10 mouse cellular contexts compared by ENCODE assay signal in the genomic region with DNA sequence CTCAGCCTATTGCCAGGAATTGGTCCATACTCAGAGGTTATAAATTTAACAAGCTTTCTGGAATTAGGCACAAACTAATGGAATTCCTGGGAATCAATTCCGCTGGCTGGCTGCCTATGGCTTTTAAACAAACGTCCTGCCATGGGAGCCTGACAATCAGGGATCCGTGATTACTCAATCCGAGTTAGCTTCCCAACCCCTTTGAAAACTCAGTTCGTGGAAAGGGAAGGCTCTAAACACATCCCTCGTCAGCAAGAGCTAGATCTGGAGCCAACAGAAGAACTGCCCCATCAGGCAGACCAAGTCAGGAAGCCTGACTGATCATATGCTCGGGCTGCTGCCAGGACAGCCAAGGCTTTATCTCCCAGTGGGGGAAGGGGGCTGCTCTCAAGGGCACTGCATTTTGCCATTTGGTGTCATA.
DNase-seq lines count a peak whose midpoint lies in the region; ATAC-seq and TF ChIP-seq lines count a peak whose summit lies in the region.
"Had no signal": no experiment of that assay in that cellular context is flagged by ENCODE, and none has a peak within 500 bp of the region (broad histone marks: within the 10 kb centered on the region; RNA-seq: fewer than 3 reads in every experiment).

No protein-coding gene starts in this region.

- H3K9me3 ChIP-seq in heart, postnatal 0 days (replicated peaks; ENCODE audit: control insufficient read depth, low read length), result no peaks in the 10 kb centered on the region
- H3K9me3 ChIP-seq in G1E (replicated peaks), result no peaks in the 10 kb centered on the region
- H3K9me3 ChIP-seq in limb, embryonic 15.5 days, result no peaks in the 10 kb centered on the region

- ATAC-seq in heart, postnatal 0 days (ENCODE audit: insufficient read depth, low read depth), result peak; percentile 75; the same call in 1 of the 2 replicates
- no peak for ATAC-seq in G1E (ENCODE audit: extremely low read depth, insufficient number of reproducible peaks, low FRiP score, poor library complexity, severe bottlenecking)
- 0 out of 2 replicates have a peak, but pooled peaks have one; percentile 40 for ATAC-seq in limb, embryonic 15.5 days (ENCODE audit: insufficient number of reproducible peaks, low FRiP score, low TSS enrichment, low read depth)
- ATAC-seq: Patski had no signal

- 0 out of 2 replicates have a peak overlapping the region, but pooled peaks have one; percentile 22 for H3K27ac ChIP-seq in heart, postnatal 0 days (ENCODE audit: low read depth)
- H3K27ac ChIP-seq in limb, embryonic 15.5 days, result peak overlapping the region; percentile 60

- no peak for TF ChIP-seq CTCF in heart, postnatal 0 days (IDR thresholded peaks at IDR 0.05; ENCODE audit: low read depth)
- no peak for TF ChIP-seq CTCF in G1E (IDR thresholded peaks at IDR 0.05; ENCODE audit: low read depth, low read length)

- H3K9ac ChIP-seq in heart, postnatal 0 days (replicated peaks; ENCODE audit: low read depth, low read length), result no peak overlapping the region
- H3K9ac ChIP-seq in limb, embryonic 15.5 days, result no peak overlapping the region

- no peaks in the 10 kb centered on the region for H3K36me3 ChIP-seq in heart, postnatal 0 days (replicated peaks; ENCODE audit: control insufficient read depth, insufficient read depth, low read length)
- peaks cover 16% of the 10 kb centered on the region for H3K36me3 ChIP-seq in G1E (replicated peaks)
- no peaks in the 10 kb centered on the region for H3K36me3 ChIP-seq in limb, embryonic 15.5 days

- TF ChIP-seq EP300 in heart, postnatal 0 days (IDR thresholded peaks at IDR 0.05; ENCODE audit: low read depth), result no peak

- no peaks in the 10 kb centered on the region for H3K27me3 ChIP-seq in heart, postnatal 0 days (ENCODE audit: control insufficient read depth, insufficient read depth, low read length)
- H3K27me3 ChIP-seq in G1E (ENCODE audit: insufficient read depth, low read length), result no peaks in the 10 kb centered on the region
- H3K27me3 ChIP-seq in limb, embryonic 15.5 days, result no peaks in the 10 kb centered on the region
- H3K27me3 ChIP-seq: Patski had no signal

- DNase-seq in heart, postnatal 0 days (ENCODE audit: low spot score), result no peak
- DNase-seq in heart, postnatal 14 days, result no peak
- DNase-seq in 3T3-L1 (ENCODE audit: low read depth, low spot score) (peak; percentile 92), G1E (ENCODE audit: low spot score) (no peak)
- DNase-seq in c-Kit-positive CD71-positive TER-119-positive erythroid progenitor cells, embryonic 14.5 days (ENCODE audit: low spot score), result no peak
- no peak for DNase-seq in cerebellum, adult 11 months
- DNase-seq: kidney, postnatal 36 days; left cerebral cortex, postnatal 4 days had no signal

- peaks cover 16% of the 10 kb centered on the region; the same call in 1 of the 2 replicates for H3K4me1 ChIP-seq in heart, postnatal 0 days (ENCODE audit: control insufficient read depth, insufficient read depth)
- H3K4me1 ChIP-seq in G1E (ENCODE audit: insufficient read depth, low read depth, low read length), result peaks cover 66% of the 10 kb centered on the region
- H3K4me1 ChIP-seq in limb, embryonic 15.5 days, result peaks cover 23% of the 10 kb centered on the region

- intact Hi-C loops in heart, postnatal 14 days (cut with DNase I), result no loop called here

- no peak overlapping the region for H3K4me3 ChIP-seq in heart, postnatal 0 days (ENCODE audit: low read depth, low read length)
- H3K4me3 ChIP-seq in G1E (ENCODE audit: low read depth, low read length), result peak overlapping the region; percentile 13; the same call in 1 of the 2 replicates
- H3K4me3 ChIP-seq in limb, embryonic 15.5 days, result no peak overlapping the region

- WGBS in heart, postnatal 0 days, result 22% methylated on average over 7 of the region's 7 CpGs
- 20% methylated on average over 7 of the region's 7 CpGs for WGBS in limb, embryonic 15.5 days

- 0 out of 2 replicates have a peak overlapping the region, but pooled peaks have one; percentile 19 for H3K4me2 ChIP-seq in heart, postnatal 0 days (ENCODE audit: low read depth, low read length)
- H3K4me2 ChIP-seq in limb, embryonic 15.5 days, result peak overlapping the region; percentile 17; the same call in 1 of the 2 replicates
